Mouse (Mus musculus) forebrain, embryonic 14.5 days (tissue): ENCODE data around the gene Ttc41. TPM values are rescaled to one million over a fixed set of nuclear protein-coding genes. Genes with fewer than 3 reads are reported as not detected.
A peak's percentile ranks its signal among the peaks of the same experiment; 100 is the strongest.

Experiments used
- ATAC-seq: fragments of 200-750 bp; cut with Nextera tagmentation; 2 replicates; pipeline ENCODE4 v1.8.0; 2017; ENCODE audit warnings: mild to moderate bottlenecking, moderate library complexity
- DNase-seq: peaks from one replicate; pipeline ENCODE4 v3.0.0-alpha.2; 2015; ENCODE audit warnings: low spot score
- H3K27ac ChIP-seq: fragments of 300-500 bp; sonication (generic); 2 replicates; pipeline ENCODE4 v1.5.1; 2014; ENCODE audit warnings: low read depth, mild to moderate bottlenecking, control low read depth, low read length, moderate library complexity
- H3K27me3 ChIP-seq: fragments of 300-500 bp; sonication (generic); replicated peaks from 2 replicates; pipeline ENCODE4 v1.6.1; 2014; ENCODE audit warnings: low read length, control low read depth, mixed read lengths; ENCODE audit not compliant: control insufficient read depth, insufficient read depth
- H3K36me3 ChIP-seq: fragments of 300-500 bp; sonication (generic); 2 replicates; pipeline ENCODE4 v1.6.1; 2014; ENCODE audit warnings: low read length, control low read depth; ENCODE audit not compliant: control insufficient read depth, insufficient read depth
- H3K4me1 ChIP-seq: fragments of 300-500 bp; sonication (generic); 2 replicates; pipeline ENCODE4 v1.6.1; 2014; ENCODE audit warnings: antibody characterized with exemption, low read length, control low read depth; ENCODE audit not compliant: control insufficient read depth, insufficient read depth
- H3K4me2 ChIP-seq: fragments of 300-500 bp; sonication (generic); 2 replicates; pipeline ENCODE4 v1.6.1; 2014; ENCODE audit warnings: mild to moderate bottlenecking, control low read depth, low read length
- H3K4me3 ChIP-seq: fragments of 300-500 bp; sonication (generic); 2 replicates; pipeline ENCODE4 v1.5.1; 2014; ENCODE audit warnings: low read depth, low read length, control low read depth
- H3K9ac ChIP-seq: fragments of 300-500 bp; sonication (generic); 2 replicates; pipeline ENCODE4 v1.6.1; 2014; ENCODE audit warnings: mild to moderate bottlenecking, low read length, control low read depth, moderate library complexity
- H3K9me3 ChIP-seq: fragments of 300-500 bp; sonication (generic); replicated peaks from 2 replicates; pipeline ENCODE4 v1.6.1; 2016; ENCODE audit warnings: low read length, control low read depth, mixed read lengths; ENCODE audit not compliant: control insufficient read depth
- WGBS: fragments of 180-500 bp; shearing (Covaris S2); extraction: QIAGEN DNeasy Blood & Tissue Kit; methylation state at CpG from one replicate; pipeline ENCODE4 v1.1.7; 2014; 5-methylcytosine and 5-hydroxymethylcytosine counted together
- polyA plus RNA-seq: library from polyadenylated mRNA; unstranded; fragments of >200 nt; fragmentation: Nextera tagmentation; extraction: Ambion mirVana; gene quantifications from 2 replicates; pipeline ENCODE4 v1.2.1, GENCODE M21; 2014

Gene Ttc41
- polyA plus RNA-seq, 1 experiment from 2014 or later: 1.5 TPM

GRCm38 (mm10) chr10:86730823-86731499, 25.4 kb downstream of the Ttc41 start:
- peaks cover 5% of the 10 kb centered on the region; the same call in 1 of the 2 replicates for H3K4me1 ChIP-seq
- no peaks in the 10 kb centered on the region for H3K27me3 ChIP-seq
- H3K4me2 ChIP-seq: peak overlapping the region; percentile 62
- no peak overlapping the region for H3K27ac ChIP-seq
- 10% methylated on average over 22 of the region's 22 CpGs for WGBS
- DNase-seq: peak; percentile 89
- ATAC-seq: peak; percentile 66; the same call in 1 of the 2 replicates
- peak overlapping the region; percentile 36 for H3K4me3 ChIP-seq
- peak overlapping the region; percentile 64 for H3K9ac ChIP-seq
- H3K9me3 ChIP-seq: no peaks in the 10 kb centered on the region
- H3K36me3 ChIP-seq: no peaks in the 10 kb centered on the region

DNA sequence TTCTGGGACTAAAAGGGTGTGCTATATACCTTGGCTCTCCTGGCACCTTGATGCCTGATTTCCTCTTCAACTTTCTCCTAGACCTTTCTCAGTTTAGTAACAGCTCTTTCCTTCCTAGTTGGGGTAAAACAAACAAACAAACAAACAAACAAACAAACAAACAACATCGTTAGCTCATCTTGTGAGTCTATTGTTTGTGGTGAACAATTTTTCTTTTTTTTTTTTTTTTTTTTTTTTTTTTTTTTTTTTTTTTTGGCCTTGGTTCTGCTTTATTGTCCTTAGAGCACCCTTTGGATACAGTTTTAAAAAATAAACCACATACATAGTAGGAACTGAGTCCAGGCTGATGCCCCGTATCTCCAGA, 25.9 kb downstream of the Ttc41 start:
- ATAC-seq: no peak
- H3K4me3 ChIP-seq: no peak overlapping the region

DNA sequence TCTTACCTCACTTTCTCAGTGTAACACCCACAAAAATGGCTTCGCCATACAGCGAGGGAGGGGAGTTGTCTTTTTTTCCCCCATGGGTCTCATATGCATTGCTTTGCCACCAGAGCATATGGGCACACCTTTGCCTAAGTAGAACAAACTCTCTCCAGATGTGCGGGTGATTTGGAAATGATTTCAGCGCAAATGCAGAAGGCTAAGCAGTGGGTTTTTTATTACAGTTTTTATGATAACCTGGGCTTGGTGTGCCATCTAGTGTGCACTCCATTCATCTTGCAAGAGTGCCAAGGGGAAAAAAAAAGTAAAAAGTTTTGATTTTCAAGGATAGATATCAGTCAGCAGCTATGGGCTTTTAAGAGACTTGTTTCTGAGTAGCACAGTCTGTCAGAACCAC, 29.4 kb downstream of the Ttc41 start:
- Histone ChIP-seq H3K4me3 (no peak overlapping the region), H3K4me2 (no peak overlapping the region), H3K36me3 (no peaks in the 10 kb centered on the region), H3K27ac (no peak overlapping the region), H3K4me1 (no peaks in the 10 kb centered on the region), H3K9ac (no peak overlapping the region), H3K9me3 (no peaks in the 10 kb centered on the region), H3K27me3 (no peaks in the 10 kb centered on the region)
- DNase-seq (peak; percentile 10), ATAC-seq (no peak)
- 94% methylated on average over 4 of the region's 4 CpGs for WGBS

More for the DNA sequence above, 25.9 kb downstream of the Ttc41 start:
- H3K36me3 ChIP-seq: no peaks in the 10 kb centered on the region
- H3K4me2 ChIP-seq: no peak overlapping the region
- H3K27ac ChIP-seq: no peak overlapping the region
- peaks cover 5% of the 10 kb centered on the region; the same call in 1 of the 2 replicates for H3K4me1 ChIP-seq
- H3K9me3 ChIP-seq: no peaks in the 10 kb centered on the region
- DNase-seq: no peak
- H3K9ac ChIP-seq: no peak overlapping the region
- H3K27me3 ChIP-seq: no peaks in the 10 kb centered on the region
- 66% methylated on average over 2 of the region's 2 CpGs for WGBS

DNA sequence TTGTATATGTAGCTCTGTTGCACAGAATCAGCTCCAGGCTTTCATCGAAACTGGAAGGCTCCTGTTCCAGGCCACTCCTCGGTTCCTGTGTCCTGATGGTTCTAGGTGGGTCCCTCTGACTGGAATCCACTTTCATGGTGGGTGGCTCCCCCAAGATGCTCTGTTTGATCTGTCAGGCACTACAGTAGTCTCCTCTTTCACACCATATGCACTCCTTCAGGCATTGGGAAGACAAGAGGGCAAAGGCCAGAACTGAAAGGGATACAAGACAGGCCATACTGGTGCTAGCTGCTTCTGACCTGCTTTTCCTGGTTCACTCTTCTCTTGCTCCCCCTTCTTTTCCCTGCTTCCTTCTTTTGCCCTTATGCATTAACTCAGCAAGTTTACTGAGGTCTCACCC, 37.3 kb downstream of the Ttc41 start:
- H3K4me2 ChIP-seq: no peak overlapping the region
- H3K9ac ChIP-seq: no peak overlapping the region
- ATAC-seq (no peak), DNase-seq (no peak)
- H3K4me3 ChIP-seq: no peak overlapping the region
- 91% methylated on average over 2 of the region's 2 CpGs for WGBS
- H3K27me3 ChIP-seq: no peaks in the 10 kb centered on the region
- H3K9me3 ChIP-seq: no peaks in the 10 kb centered on the region
- no peaks in the 10 kb centered on the region for H3K4me1 ChIP-seq
- H3K27ac ChIP-seq: no peak overlapping the region
- H3K36me3 ChIP-seq: no peaks in the 10 kb centered on the region

GRCm38 (mm10) chr10:86744306-86744705, 38.7 kb downstream of the Ttc41 start:
- Histone ChIP-seq H3K4me1 (no peaks in the 10 kb centered on the region), H3K4me2 (no peak overlapping the region), H3K36me3 (no peaks in the 10 kb centered on the region), H3K9ac (no peak overlapping the region), H3K9me3 (no peaks in the 10 kb centered on the region), H3K27ac (no peak overlapping the region), H3K4me3 (no peak overlapping the region), H3K27me3 (no peaks in the 10 kb centered on the region)
- ATAC-seq (no peak), DNase-seq (no peak)
- WGBS: 89% methylated on average over 7 of the region's 7 CpGs

DNA sequence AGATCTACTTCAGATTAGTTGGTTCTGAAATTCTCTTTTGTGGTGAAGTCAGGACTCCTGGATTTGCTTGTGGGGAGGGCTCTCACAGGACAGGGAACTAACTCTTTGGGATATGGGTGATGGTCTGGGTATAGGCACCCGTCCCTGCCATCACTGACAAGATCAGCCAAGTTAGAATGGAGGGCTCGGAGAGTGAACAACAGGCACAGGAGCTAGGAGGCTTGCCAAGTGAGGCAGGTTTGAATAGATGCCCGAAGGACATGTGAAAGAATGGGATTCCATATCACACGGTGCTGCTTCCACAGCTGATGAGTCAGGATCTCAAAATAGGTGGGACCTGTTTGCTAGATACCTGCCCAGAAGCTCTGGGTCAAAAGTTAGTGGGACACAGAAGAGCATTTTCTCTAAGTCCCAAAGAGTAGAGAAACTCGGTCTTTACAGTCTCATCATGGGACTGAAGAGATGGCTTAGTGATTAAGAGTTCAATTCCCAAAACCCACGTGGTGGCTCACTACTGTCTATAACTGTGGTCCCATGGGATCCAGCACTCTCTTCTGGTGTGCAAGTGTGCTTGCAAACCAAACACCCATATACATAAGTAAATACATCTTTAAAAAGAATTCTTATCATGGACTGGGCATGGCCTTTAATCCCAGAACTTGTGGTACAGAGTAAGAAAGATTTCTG, 50.3 kb downstream of the Ttc41 start:
- no peak for ATAC-seq
- 71% methylated on average over 6 of the region's 6 CpGs for WGBS

GRCm38 (mm10) chr10:86757724-86758123, 52.1 kb downstream of the Ttc41 start:
- H3K9ac ChIP-seq: no peak overlapping the region
- 93% methylated on average over 1 of the region's 1 CpGs for WGBS
- no peak overlapping the region for H3K27ac ChIP-seq
- ATAC-seq (no peak), DNase-seq (no peak)
- H3K4me2 ChIP-seq: no peak overlapping the region
- H3K36me3 ChIP-seq: no peaks in the 10 kb centered on the region
- no peaks in the 10 kb centered on the region for H3K27me3 ChIP-seq
- H3K4me3 ChIP-seq: no peak overlapping the region
- no peaks in the 10 kb centered on the region for H3K4me1 ChIP-seq
- no peaks in the 10 kb centered on the region for H3K9me3 ChIP-seq

More for the DNA sequence above, 50.3 kb downstream of the Ttc41 start:
- no peaks in the 10 kb centered on the region for H3K4me1 ChIP-seq
- H3K27me3 ChIP-seq: no peaks in the 10 kb centered on the region
- no peak for DNase-seq
- H3K27ac ChIP-seq: no peak overlapping the region
- H3K36me3 ChIP-seq: no peaks in the 10 kb centered on the region
- H3K9ac ChIP-seq: no peak overlapping the region
- H3K4me2 ChIP-seq: no peak overlapping the region
- H3K9me3 ChIP-seq: no peaks in the 10 kb centered on the region
- no peak overlapping the region for H3K4me3 ChIP-seq

- H3K4me3 ChIP-seq: no peak overlapping the region
- ATAC-seq (no peak), DNase-seq (no peak)
- no peaks in the 10 kb centered on the region for H3K27me3 ChIP-seq
- H3K4me1 ChIP-seq: no peaks in the 10 kb centered on the region
- H3K9ac ChIP-seq: no peak overlapping the region
- 93% methylated on average over 6 of the region's 6 CpGs for WGBS
- no peaks in the 10 kb centered on the region for H3K9me3 ChIP-seq
- H3K27ac ChIP-seq: no peak overlapping the region
- no peaks in the 10 kb centered on the region for H3K36me3 ChIP-seq
- H3K4me2 ChIP-seq: no peak overlapping the region
Measured at GRCm38 (mm10) chr10:86758211-86758610, 52.6 kb downstream of the Ttc41 start.

DNA sequence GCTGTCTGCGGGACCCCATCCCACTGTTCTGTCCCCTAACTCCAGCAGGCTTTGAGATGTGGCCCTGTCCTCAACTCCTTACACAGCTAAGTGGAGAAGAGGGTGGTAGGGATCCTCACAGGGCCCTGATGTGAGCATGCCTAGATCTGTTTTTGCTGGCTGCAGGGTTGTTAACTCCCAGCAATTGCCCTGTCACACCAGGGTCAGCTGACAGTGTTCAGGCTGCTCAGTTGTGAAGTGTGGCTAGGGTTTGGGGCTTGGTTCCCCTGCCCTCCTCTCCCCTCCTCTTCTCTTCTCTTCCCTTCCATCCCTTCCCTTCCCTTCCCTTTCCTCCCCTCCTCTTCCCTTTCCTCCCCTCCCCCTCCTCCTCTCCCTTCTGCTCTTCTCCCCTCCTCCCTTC, 55.6 kb downstream of the Ttc41 start:
- Histone ChIP-seq H3K36me3 (no peaks in the 10 kb centered on the region), H3K9ac (no peak overlapping the region), H3K27ac (no peak overlapping the region), H3K4me2 (no peak overlapping the region), H3K4me1 (no peaks in the 10 kb centered on the region), H3K4me3 (no peak overlapping the region), H3K27me3 (no peaks in the 10 kb centered on the region), H3K9me3 (no peaks in the 10 kb centered on the region)
- DNase-seq (no peak), ATAC-seq (no peak)
- 72% methylated on average over 1 of the region's 1 CpGs for WGBS
